Mouse (Mus musculus): Measurements from ENCODE around the gene Slc22a6. TPM values are rescaled to one million over a fixed set of nuclear protein-coding genes. Genes with fewer than 3 reads are reported as not detected.

The Slc22a6 gene
- polyA plus RNA-seq (2015; fragmentation: Nextera tagmentation; extraction: Ambion mirVana) = 2.0 and 2.1 TPM in 2 replicates

DNA sequence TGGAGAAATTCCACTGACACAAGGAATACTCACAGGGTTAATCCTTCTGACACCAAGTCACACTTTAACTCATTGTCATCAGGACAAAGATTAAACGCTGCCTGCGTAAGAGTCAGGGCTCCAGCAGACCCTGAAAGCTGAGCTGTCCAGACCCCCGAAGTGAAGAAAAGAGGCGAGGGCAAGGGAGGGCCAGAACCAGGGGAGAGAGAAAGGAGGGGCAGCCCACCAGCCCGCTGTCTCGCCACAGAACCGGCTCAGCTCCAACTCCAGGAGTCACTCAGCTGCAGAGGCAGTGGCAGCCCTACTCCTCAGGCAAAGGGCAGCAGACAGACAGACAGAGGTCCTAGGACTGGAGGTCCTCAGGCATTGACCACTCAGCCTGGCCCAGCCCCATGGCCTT is at the start of gene Slc22a6:
Gene Slc22a6, plus strand, starts transcription at position 136 of the 400 bp plus-strand sequence.
- H3K4me2 ChIP-seq = no peak within 1 kb of the TSS
- 31% methylated on average over 7 of the region's 7 CpGs for WGBS
- H3K27me3 ChIP-seq = no peaks in the 10 kb centered on the region
- no peaks in the 10 kb centered on the region for H3K9me3 ChIP-seq
- no peak within 1 kb of the TSS for H3K4me3 ChIP-seq
- no peaks in the 10 kb centered on the region for H3K4me1 ChIP-seq (replicated peaks)
- ATAC-seq (ENCODE audit: low read depth) = no peak
- no peak within 1 kb of the TSS for H3K27ac ChIP-seq (replicated peaks)
- H3K9ac ChIP-seq = no peak within 1 kb of the TSS
- no peaks in the 10 kb centered on the region for H3K36me3 ChIP-seq

DNA sequence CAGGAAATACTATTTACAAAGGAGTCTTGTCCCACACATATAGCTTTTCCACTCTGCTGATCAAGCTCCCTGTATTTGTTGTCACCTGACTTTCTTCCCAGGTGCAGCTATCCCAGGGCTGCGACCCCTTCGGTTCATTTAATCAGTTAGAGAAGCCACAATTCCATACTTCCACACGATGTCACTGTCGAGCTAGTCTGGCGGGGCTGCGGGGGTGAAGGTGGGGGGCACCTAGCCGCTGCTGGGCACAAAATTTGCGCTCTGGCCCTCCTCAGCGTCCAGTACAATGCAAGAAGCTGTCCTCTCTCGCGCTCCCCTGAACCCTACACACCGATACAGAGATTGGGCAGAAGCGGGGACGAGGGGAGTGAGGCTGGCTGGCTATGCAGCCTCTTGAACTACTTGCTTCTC is 48.4 kb upstream of the Slc22a6 start:
- Histone ChIP-seq H3K27ac (replicated peaks) (no peak overlapping the region), H3K4me2 (peak overlapping the region; percentile 54), H3K27me3 (no peaks in the 10 kb centered on the region), H3K9ac (peak overlapping the region; percentile 52), H3K9me3 (no peaks in the 10 kb centered on the region), H3K4me3 (peak overlapping the region; percentile 22), H3K36me3 (no peaks in the 10 kb centered on the region), H3K4me1 (replicated peaks) (peaks cover 7% of the 10 kb centered on the region)
- 5% methylated on average over 14 of the region's 14 CpGs for WGBS
- ATAC-seq (ENCODE audit: low read depth) = peak; percentile 44

DNA sequence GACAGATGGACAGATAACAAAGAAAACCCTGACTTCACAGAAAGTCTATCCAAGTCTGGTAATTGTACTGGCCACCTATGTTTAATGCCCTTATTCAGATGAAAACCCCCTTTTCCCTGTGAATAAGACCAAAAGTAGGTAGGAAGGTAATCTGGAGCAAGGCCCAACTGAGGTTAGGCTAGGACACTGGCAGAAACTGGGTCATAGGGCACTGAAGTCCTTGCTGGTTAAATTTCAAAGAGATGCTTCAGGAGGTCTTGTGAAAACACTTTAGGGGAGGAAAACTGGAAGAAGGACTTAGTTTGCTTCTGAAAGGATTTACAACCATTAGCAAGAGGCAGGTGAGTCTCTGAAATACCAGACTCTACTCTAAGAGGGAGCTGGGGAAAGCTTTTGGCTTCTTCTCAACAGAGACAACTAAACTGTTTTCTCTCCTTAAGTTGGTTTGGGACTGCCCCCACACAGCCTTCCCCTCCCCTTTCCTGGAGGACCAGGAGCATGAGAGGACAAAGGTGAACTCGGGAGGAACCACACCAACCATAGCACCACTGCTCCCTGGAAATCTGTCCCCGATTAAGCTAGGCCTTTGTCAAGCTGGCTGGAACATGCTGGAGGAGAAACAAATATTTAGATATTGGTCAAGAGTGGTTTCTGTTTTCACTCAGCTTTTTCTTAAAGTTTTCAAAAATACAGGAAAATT is 47.3 kb upstream of the Slc22a6 start:
- Histone ChIP-seq H3K4me1 (replicated peaks) (peaks cover 7% of the 10 kb centered on the region), H3K4me3 (no peak overlapping the region), H3K36me3 (no peaks in the 10 kb centered on the region), H3K9me3 (no peaks in the 10 kb centered on the region), H3K9ac (no peak overlapping the region), H3K4me2 (no peak overlapping the region), H3K27ac (replicated peaks) (no peak overlapping the region), H3K27me3 (no peaks in the 10 kb centered on the region)
- ATAC-seq (ENCODE audit: low read depth) = no peak
- 70% methylated on average over 2 of the region's 2 CpGs for WGBS

DNA sequence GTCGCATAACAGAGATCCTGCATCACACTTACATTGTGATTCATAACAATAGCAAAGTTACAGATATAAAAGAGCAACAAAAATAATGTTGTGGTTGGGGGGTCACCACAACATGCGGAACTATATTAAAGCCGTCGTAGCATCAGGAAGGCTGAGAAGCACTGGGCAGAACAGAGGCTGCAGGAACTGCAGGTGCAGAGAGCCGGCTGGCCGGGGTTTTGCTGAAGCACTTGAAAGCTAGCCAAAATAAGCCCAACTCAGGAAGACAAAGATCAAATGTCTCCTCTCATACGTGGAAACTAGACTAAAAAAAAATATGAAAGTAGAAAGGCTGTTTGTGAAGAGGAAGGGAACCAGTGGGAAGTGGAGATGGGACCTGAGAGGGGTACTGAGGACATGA is 46.1 kb upstream of the Slc22a6 start:
- Histone ChIP-seq H3K27ac (replicated peaks) (no peak overlapping the region), H3K27me3 (no peaks in the 10 kb centered on the region), H3K9ac (no peak overlapping the region), H3K9me3 (no peaks in the 10 kb centered on the region), H3K4me3 (no peak overlapping the region), H3K4me2 (no peak overlapping the region), H3K36me3 (no peaks in the 10 kb centered on the region), H3K4me1 (replicated peaks) (peaks cover 7% of the 10 kb centered on the region)
- 71% methylated on average over 7 of the region's 7 CpGs for WGBS
- ATAC-seq (ENCODE audit: low read depth) = no peak

DNA sequence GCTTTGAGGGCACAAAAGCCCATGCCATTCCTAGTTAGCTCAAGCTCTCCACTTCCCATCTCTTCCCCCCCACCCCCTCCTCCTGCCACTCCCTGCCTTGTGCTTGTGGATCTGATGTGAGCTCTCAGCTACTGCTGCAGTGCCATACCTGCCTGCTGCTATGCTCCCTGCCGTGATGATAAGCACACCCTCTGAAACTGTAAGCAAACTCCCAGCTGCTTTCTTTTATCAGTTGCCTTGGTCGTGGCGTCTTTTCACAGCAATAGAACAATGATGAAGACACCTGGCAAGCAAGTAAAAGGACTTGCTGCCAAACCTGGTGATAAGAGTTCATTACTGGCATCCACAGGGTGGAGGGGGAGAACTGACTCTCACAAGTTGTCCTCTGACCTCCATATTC is 45.4 kb upstream of the Slc22a6 start:
- no peak overlapping the region for H3K4me2 ChIP-seq
- H3K27me3 ChIP-seq = no peaks in the 10 kb centered on the region
- no peak for ATAC-seq (ENCODE audit: low read depth)
- H3K4me3 ChIP-seq = no peak overlapping the region
- 44% methylated on average over 3 of the region's 3 CpGs for WGBS
- no peak overlapping the region for H3K27ac ChIP-seq (replicated peaks)
- no peak overlapping the region for H3K9ac ChIP-seq
- H3K36me3 ChIP-seq = no peaks in the 10 kb centered on the region
- peaks cover 7% of the 10 kb centered on the region for H3K4me1 ChIP-seq (replicated peaks)
- H3K9me3 ChIP-seq = no peaks in the 10 kb centered on the region

DNA sequence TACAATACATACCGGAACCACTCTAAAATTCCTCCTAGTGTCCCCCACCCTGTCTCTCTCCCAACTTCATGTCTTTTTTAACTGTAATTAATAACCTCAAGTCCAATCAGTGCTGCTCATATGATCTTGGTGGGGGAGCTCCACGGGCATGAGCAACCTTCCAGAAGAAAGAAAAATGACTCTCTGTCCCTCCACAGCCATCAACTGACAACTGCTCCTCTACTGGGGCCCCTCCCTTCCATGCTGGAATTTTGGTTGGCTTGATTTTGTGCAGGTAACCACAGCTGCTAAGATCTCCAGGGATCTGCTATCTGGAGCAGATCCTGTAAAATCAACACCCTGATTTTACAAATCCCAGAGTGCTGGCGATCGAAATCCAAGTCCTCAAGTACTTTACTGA is 40.4 kb upstream of the Slc22a6 start:
- Histone ChIP-seq H3K4me2 (no peak overlapping the region), H3K9me3 (no peaks in the 10 kb centered on the region), H3K27ac (replicated peaks) (no peak overlapping the region), H3K36me3 (no peaks in the 10 kb centered on the region), H3K4me1 (replicated peaks) (peaks cover 9% of the 10 kb centered on the region), H3K4me3 (no peak overlapping the region), H3K9ac (no peak overlapping the region), H3K27me3 (no peaks in the 10 kb centered on the region)
- 91% methylated on average over 4 of the region's 4 CpGs for WGBS
- no peak for ATAC-seq (ENCODE audit: low read depth)

DNA sequence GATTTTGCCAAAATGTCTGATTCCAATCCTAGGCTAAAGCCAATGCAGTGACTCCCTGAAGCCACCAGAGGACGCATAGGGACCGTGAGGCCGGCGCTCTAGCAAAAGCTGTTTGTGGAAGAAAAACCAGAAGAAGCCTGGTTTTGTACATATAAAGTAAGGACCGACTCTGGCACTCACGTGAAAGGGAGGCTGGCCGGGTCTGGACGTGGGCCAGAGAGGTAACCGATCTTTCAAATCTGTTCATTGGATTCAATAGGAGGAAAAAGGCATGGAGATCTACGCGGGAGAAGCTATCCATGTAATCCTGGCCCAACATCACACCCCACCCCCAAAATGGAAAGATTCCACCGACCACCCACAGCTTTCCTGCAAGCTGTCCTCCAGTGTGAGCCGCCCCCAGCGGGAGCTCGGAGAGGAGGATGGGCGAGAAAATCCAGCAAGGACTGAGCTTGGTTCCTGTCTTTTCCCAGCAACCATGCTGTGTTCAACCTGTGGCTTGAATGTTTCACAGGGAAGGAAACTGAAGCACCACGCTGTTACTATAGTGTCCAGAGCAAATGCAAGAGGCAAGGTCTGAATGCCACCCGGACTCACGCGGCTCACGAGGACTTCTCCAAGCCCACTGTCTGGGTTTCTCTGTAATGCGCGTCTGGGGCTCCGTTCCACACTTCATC is 39.4 kb upstream of the Slc22a6 start:
- no peaks in the 10 kb centered on the region for H3K9me3 ChIP-seq
- peak overlapping the region; percentile 28 for H3K4me3 ChIP-seq
- WGBS = 9% methylated on average over 24 of the region's 24 CpGs
- no peaks in the 10 kb centered on the region for H3K27me3 ChIP-seq
- H3K4me2 ChIP-seq = peak overlapping the region; percentile 58
- peaks cover 9% of the 10 kb centered on the region for H3K4me1 ChIP-seq (replicated peaks)
- no peak overlapping the region for H3K27ac ChIP-seq (replicated peaks)
- ATAC-seq (ENCODE audit: low read depth) = peak; percentile 85
- H3K36me3 ChIP-seq = no peaks in the 10 kb centered on the region
- peak overlapping the region; percentile 60 for H3K9ac ChIP-seq

DNA sequence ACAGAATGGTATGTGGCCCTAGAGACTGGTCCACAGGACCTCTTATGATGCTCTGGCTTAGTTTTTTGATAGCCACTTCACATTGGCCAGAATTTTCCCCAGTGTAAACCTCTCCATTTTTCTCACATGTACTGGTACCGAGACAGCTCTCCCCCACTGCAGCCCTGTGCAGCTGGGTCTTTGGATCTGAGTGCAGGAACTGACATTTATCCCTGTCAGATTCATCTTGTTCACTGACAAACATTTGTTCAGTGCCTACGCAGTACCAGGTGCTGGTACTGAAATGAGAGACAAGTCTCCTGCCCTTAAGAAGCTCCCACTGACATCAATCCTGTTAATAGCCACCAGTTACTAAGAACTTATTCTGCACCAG is 38.9 kb upstream of the Slc22a6 start:
- H3K4me1 ChIP-seq (replicated peaks) = peaks cover 9% of the 10 kb centered on the region
- no peaks in the 10 kb centered on the region for H3K27me3 ChIP-seq
- peak overlapping the region; percentile 28; the same call in 1 of the 2 replicates for H3K4me3 ChIP-seq
- 67% methylated on average over 2 of the region's 2 CpGs for WGBS
- peak overlapping the region; percentile 58 for H3K4me2 ChIP-seq
- H3K36me3 ChIP-seq = no peaks in the 10 kb centered on the region
- no peaks in the 10 kb centered on the region for H3K9me3 ChIP-seq
- H3K27ac ChIP-seq (replicated peaks) = no peak overlapping the region
- peak overlapping the region; percentile 60; the same call in 1 of the 2 replicates for H3K9ac ChIP-seq
- ATAC-seq (ENCODE audit: low read depth) = no peak; the same call in 1 of the 2 replicates

DNA sequence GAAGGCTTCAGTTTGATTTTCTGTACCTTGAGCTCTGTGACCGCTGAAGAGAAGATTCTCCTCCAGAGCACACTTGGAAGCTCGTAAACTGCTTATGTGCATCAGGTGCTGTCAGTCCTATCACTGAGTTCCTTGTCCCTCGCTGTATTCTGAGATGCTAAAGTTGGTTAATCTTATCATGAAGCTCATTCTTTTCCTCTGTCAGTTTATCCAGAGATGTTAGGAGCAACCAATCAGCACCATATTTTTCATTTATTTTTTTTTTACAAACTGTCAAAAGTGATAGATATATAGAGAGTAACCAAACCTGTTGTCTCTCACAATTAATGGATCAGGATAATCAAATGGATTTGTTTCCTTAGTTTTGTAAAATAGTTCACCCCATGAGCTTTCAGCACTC is 32.5 kb upstream of the Slc22a6 start:
- no peak overlapping the region for H3K4me3 ChIP-seq
- no peak overlapping the region for H3K9ac ChIP-seq
- no peaks in the 10 kb centered on the region for H3K27me3 ChIP-seq
- no peak overlapping the region for H3K27ac ChIP-seq (replicated peaks)
- ATAC-seq (ENCODE audit: low read depth) = no peak
- no peaks in the 10 kb centered on the region for H3K9me3 ChIP-seq
- WGBS = 89% methylated on average over 3 of the region's 3 CpGs
- H3K36me3 ChIP-seq = no peaks in the 10 kb centered on the region
- H3K4me1 ChIP-seq (replicated peaks) = no peaks in the 10 kb centered on the region
- H3K4me2 ChIP-seq = no peak overlapping the region

DNA sequence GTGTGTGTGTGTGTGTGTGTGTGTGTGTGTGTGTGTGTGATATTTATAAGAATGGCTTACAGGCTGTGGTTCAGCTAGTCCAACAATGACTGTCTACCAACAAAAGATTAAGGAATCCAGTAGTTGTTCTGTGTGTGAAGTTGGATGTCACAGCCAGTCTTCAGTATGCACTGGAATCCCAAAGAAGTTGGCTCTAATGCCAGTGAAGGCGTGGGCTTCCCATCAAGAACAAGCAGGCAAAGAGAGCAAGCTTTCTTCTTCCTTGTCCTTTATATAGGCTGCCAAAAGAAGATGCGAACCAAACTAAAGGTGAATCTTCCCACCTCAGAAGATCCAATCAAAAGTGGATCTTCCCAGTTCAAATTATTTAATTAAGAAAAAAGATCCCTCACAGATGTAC is 31.9 kb upstream of the Slc22a6 start:
- 91% methylated on average over 2 of the region's 2 CpGs for WGBS
- no peak overlapping the region for H3K4me2 ChIP-seq
- H3K9ac ChIP-seq = no peak overlapping the region
- no peak for ATAC-seq (ENCODE audit: low read depth)
- H3K4me1 ChIP-seq (replicated peaks) = no peaks in the 10 kb centered on the region
- no peaks in the 10 kb centered on the region for H3K36me3 ChIP-seq
- H3K27ac ChIP-seq (replicated peaks) = no peak overlapping the region
- no peaks in the 10 kb centered on the region for H3K9me3 ChIP-seq
- H3K4me3 ChIP-seq = no peak overlapping the region
- H3K27me3 ChIP-seq = no peaks in the 10 kb centered on the region

DNA sequence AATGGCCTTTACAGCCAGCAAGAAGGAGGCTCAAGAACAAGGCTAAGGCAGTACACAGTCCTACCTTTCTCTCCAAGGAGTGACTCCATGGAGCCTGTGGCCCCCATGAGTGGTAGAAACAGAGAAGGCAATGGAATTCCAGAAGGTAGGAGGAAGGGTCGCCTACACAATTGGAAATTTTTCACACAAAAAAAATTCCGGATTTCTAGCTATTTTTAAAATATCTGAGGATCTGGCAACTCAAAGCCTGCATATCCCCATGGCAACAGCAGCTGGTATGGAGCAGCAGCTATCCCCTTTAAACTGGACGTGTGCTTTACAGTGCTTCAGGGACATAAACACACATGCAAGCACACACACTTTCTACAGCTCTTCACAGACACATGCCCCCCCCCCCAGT is 31.5 kb upstream of the Slc22a6 start:
- no peak for ATAC-seq (ENCODE audit: low read depth)
- H3K27me3 ChIP-seq = no peaks in the 10 kb centered on the region
- 58% methylated on average over 3 of the region's 3 CpGs for WGBS

DNA sequence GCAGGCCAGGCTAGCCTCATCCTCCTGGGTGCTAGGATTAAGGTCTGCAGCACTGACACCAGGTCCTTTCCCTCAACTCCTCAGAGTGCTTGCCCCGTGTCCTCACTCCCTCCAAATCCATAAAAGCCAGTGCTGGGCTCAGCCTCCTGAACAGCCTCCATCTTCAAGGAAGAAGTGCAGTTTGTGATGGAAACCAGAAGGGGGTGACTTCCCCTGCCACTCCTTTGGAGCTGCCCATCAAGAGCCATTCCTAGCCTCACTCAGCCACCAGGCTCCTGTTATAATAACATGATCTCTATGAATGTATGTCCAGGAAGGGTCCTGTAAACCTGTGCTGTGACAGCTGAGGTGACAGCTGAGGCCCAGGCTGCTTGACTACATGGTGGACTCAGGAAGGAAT is 30.5 kb upstream of the Slc22a6 start:
- no peak overlapping the region for H3K4me3 ChIP-seq
- no peaks in the 10 kb centered on the region for H3K9me3 ChIP-seq
- no peak for ATAC-seq (ENCODE audit: low read depth)
- H3K4me2 ChIP-seq = no peak overlapping the region
- H3K36me3 ChIP-seq = no peaks in the 10 kb centered on the region
- no peak overlapping the region for H3K27ac ChIP-seq (replicated peaks)
- H3K4me1 ChIP-seq (replicated peaks) = no peaks in the 10 kb centered on the region
- H3K27me3 ChIP-seq = no peaks in the 10 kb centered on the region
- 54% methylated on average over 1 of the region's 1 CpGs for WGBS
- H3K9ac ChIP-seq = no peak overlapping the region

More for the DNA sequence above, 31.5 kb upstream of the Slc22a6 start:
- Histone ChIP-seq H3K4me2 (no peak overlapping the region), H3K9ac (no peak overlapping the region), H3K4me1 (replicated peaks) (no peaks in the 10 kb centered on the region), H3K36me3 (no peaks in the 10 kb centered on the region), H3K27ac (replicated peaks) (no peak overlapping the region), H3K9me3 (no peaks in the 10 kb centered on the region), H3K4me3 (no peak overlapping the region)
